Mouse (Mus musculus) kidney, postnatal 0 days (tissue): ENCODE measurements around the gene Fam192a. TPM values are rescaled to one million over a fixed set of nuclear protein-coding genes. Genes with fewer than 3 reads are reported as not detected.

Experiments used
- ATAC-seq: fragments of 200-750 bp; cut with Nextera tagmentation; replicated peaks from 2 replicates; pipeline ENCODE4 v1.8.0; 2017; ENCODE audit warnings: low read depth, moderate number of reproducible peaks, moderate TSS enrichment, moderate library complexity; ENCODE audit not compliant: low FRiP score
- DNase-seq: peaks from one replicate; pipeline ENCODE4 v3.0.0-alpha.2; 2016; ENCODE audit warnings: low spot score
- H3K27ac ChIP-seq: fragments of 300-500 bp; sonication (generic); 2 replicates; pipeline ENCODE4 v1.5.1; 2014; ENCODE audit warnings: mild to moderate bottlenecking
- H3K27me3 ChIP-seq: fragments of 300-500 bp; sonication (generic); 2 replicates; pipeline ENCODE4 v1.6.1; 2014; ENCODE audit warnings: low read length, mixed read lengths; ENCODE audit not compliant: insufficient read depth
- H3K36me3 ChIP-seq: fragments of 300-500 bp; sonication (generic); 2 replicates; pipeline ENCODE4 v1.6.1; 2014; ENCODE audit warnings: low read length, mixed read lengths; ENCODE audit not compliant: insufficient read depth
- H3K4me1 ChIP-seq: fragments of 300-500 bp; sonication (generic); replicated peaks from 2 replicates; pipeline ENCODE4 v1.6.1; 2014; ENCODE audit warnings: antibody characterized with exemption, low read length, mixed read lengths; ENCODE audit not compliant: insufficient read depth
- H3K4me2 ChIP-seq: fragments of 300-500 bp; sonication (generic); 2 replicates; pipeline ENCODE4 v1.6.1; 2014; ENCODE audit warnings: mild to moderate bottlenecking, low read length, moderate library complexity, mixed read lengths
- H3K4me3 ChIP-seq: fragments of 300-500 bp; sonication (generic); replicated peaks from 2 replicates; pipeline ENCODE4 v1.5.1; 2014; ENCODE audit warnings: low read depth, low read length
- H3K9ac ChIP-seq: fragments of 300-500 bp; sonication (generic); 2 replicates; pipeline ENCODE4 v1.6.1; 2014; ENCODE audit warnings: low read depth, low read length
- H3K9me3 ChIP-seq: fragments of 300-500 bp; sonication (generic); replicated peaks from 2 replicates; pipeline ENCODE4 v1.6.1; 2016; ENCODE audit warnings: low read length, inconsistent platforms, mixed read lengths
- CTCF ChIP-seq: IDR thresholded peaks from 2 replicates; pipeline ENCODE4 v1.5.1; 2016; ENCODE audit warnings: antibody characterized with exemption, low read depth, mild to moderate bottlenecking, moderate library complexity
- WGBS: fragments of 180-500 bp; shearing (Covaris S2); extraction: QIAGEN DNeasy Blood & Tissue Kit; methylation state at CpG from one replicate; pipeline ENCODE4 v1.1.7; 2014; 5-methylcytosine and 5-hydroxymethylcytosine counted together
- polyA plus RNA-seq: library from polyadenylated mRNA; unstranded; fragments of >200 nt; fragmentation: Nextera tagmentation; extraction: Ambion mirVana; gene quantifications from 2 replicates; pipeline ENCODE4 v1.2.1, GENCODE M21; 2015

The Fam192a gene
- polyA plus RNA-seq, 1 experiment from 2014 or later = 64.1 TPM

DNA sequence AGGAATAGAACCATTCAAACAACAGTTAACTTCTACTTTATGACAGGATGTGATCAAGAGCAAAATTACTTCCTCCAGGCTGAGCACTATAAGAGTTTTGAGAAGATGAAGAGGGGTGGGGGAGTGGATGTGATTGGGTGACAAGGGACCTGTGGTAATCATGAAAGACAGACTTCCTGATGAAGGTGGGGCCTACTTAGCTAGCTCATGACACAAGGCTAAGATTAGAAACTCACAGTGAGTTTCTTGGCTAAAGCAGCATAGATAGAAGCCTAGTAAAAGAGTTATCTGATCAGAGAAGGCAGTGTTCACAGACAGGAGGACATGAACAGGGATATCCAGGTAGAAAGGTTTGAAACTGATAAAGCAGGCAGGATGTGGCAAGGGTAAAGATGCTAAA is 32.4 kb upstream of the Fam192a start:
- H3K4me3 ChIP-seq = no peak overlapping the region
- no peaks in the 10 kb centered on the region for H3K27me3 ChIP-seq
- H3K27ac ChIP-seq = no peak overlapping the region
- ATAC-seq (no peak), DNase-seq (no peak)
- TF ChIP-seq CTCF = no peak
- no peaks in the 10 kb centered on the region for H3K9me3 ChIP-seq
- peaks cover 44% of the 10 kb centered on the region for H3K36me3 ChIP-seq
- H3K4me1 ChIP-seq = no peaks in the 10 kb centered on the region
- no peak overlapping the region for H3K9ac ChIP-seq
- H3K4me2 ChIP-seq = no peak overlapping the region

DNA sequence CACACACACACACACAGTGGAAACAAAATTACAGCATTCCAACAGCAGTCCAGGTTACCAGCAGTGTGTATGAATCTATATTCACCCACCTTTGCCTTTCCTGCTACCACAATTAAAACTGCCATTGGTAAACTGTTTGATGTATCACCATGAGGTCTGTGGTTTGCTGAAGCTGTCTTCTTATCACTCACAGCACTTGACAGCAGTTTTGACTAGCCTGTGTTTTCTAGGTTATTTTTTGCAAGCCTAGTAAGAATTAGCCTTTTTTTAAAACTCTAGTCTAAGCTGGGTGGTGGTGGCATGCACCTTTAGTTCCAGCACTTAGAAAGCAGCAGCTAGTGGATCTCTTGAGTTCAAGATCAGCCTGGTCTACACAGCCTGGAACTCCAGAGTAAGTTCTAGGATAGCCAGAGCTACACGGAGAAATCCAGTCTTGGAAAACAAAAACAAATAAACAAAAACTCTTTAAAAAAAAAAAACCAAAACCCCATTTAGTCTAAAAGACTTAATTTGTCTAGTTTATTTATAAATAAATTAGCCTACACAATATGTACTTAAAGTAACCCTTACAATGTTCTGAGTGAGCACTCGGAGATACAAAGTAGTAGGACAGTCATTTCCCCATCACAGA is 31.9 kb upstream of the Fam192a start:
- Histone ChIP-seq H3K4me2 (no peak overlapping the region), H3K4me3 (no peak overlapping the region), H3K9ac (no peak overlapping the region), H3K27me3 (no peaks in the 10 kb centered on the region), H3K4me1 (no peaks in the 10 kb centered on the region), H3K9me3 (no peaks in the 10 kb centered on the region), H3K27ac (no peak overlapping the region), H3K36me3 (peaks cover 43% of the 10 kb centered on the region)
- 80% methylated on average over 2 of the region's 2 CpGs for WGBS
- no peak for TF ChIP-seq CTCF
- ATAC-seq = no peak
- DNase-seq = no peak

DNA sequence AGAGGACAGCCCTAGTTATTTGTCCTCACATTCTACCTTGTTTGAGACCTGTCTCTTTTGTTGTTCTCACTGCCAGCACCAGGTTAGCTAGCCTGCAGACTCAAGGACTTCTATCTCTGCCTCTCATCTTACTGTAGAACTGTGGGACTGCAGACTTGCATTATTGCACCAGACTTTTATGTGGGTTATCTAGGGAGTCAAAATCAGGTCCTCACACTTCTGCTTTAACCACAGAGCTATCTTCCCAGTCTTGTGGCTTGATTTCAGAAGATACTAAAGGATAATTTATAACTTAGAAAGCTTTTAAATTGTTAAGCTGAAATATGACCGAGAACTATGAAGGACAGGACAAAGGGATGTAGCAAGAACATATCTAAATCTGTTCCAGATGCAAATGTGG is 23.1 kb upstream of the Fam192a start:
- no peaks in the 10 kb centered on the region for H3K9me3 ChIP-seq
- no peak for TF ChIP-seq CTCF
- H3K9ac ChIP-seq = no peak overlapping the region
- no peak for DNase-seq
- WGBS = 86% methylated on average over 1 of the region's 1 CpGs
- H3K4me2 ChIP-seq = no peak overlapping the region
- no peaks in the 10 kb centered on the region for H3K27me3 ChIP-seq
- ATAC-seq = no peak
- no peak overlapping the region for H3K27ac ChIP-seq
- H3K4me1 ChIP-seq = no peaks in the 10 kb centered on the region
- no peak overlapping the region for H3K4me3 ChIP-seq
- peaks cover 6% of the 10 kb centered on the region; the same call in 1 of the 2 replicates for H3K36me3 ChIP-seq

DNA sequence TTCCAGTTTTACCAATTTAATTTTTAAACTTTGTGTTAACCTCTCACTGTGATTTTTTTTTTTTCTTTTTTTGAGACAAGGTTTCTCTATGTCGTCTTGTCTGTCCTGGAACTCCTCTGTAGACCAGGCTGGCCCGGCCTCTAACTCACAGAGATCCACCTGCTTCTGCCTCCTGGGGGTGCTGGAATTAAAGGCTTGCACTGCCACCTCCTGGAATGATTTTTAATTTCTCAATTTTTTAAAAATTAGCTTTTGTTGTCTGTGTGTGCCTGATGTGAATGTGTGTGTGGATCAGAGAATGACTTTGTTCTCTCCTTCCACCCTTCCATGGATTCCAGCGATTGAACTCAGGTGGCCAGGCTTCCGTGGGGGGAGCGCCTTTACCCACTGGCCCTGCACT is 5.3 kb upstream of the Fam192a start:
- Histone ChIP-seq H3K27me3 (no peaks in the 10 kb centered on the region), H3K9me3 (no peaks in the 10 kb centered on the region), H3K4me3 (no peak overlapping the region), H3K4me2 (no peak overlapping the region), H3K36me3 (no peaks in the 10 kb centered on the region), H3K9ac (no peak overlapping the region), H3K4me1 (no peaks in the 10 kb centered on the region), H3K27ac (no peak overlapping the region)
- 96% methylated on average over 5 of the region's 5 CpGs for WGBS
- 0 out of 2 replicates have a peak, but pooled peaks have one; percentile 19 for TF ChIP-seq CTCF
- no peak for DNase-seq
- no peak for ATAC-seq

DNA sequence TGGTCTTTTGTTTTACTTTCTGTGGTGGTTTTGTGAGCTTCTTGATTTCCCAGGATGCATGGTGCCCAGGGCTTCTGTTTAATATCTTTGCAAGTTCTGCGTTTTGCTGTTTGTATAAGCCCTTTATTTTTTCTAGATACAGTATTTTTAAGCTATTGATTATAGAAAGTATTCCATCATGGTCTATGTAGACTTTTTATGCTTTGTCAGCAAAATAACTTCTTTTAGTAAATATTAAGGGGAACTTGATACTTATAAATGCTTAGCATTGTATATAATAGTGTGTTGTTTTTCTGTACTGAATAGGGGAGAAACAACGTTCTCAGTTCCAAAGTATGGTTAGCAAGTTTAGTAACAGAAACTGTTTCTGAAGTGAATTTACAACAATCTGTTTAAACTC is 2.2 kb upstream of the Fam192a start:
- H3K4me3 ChIP-seq = no peak overlapping the region
- no peak for DNase-seq
- TF ChIP-seq CTCF = no peak
- no peaks in the 10 kb centered on the region for H3K27me3 ChIP-seq
- H3K4me2 ChIP-seq = no peak overlapping the region
- WGBS = 82% methylated on average over 2 of the region's 2 CpGs
- H3K27ac ChIP-seq = no peak overlapping the region
- H3K9ac ChIP-seq = no peak overlapping the region
- no peak for ATAC-seq
- H3K36me3 ChIP-seq = no peaks in the 10 kb centered on the region
- no peaks in the 10 kb centered on the region for H3K9me3 ChIP-seq
- H3K4me1 ChIP-seq = peaks cover 8% of the 10 kb centered on the region

DNA sequence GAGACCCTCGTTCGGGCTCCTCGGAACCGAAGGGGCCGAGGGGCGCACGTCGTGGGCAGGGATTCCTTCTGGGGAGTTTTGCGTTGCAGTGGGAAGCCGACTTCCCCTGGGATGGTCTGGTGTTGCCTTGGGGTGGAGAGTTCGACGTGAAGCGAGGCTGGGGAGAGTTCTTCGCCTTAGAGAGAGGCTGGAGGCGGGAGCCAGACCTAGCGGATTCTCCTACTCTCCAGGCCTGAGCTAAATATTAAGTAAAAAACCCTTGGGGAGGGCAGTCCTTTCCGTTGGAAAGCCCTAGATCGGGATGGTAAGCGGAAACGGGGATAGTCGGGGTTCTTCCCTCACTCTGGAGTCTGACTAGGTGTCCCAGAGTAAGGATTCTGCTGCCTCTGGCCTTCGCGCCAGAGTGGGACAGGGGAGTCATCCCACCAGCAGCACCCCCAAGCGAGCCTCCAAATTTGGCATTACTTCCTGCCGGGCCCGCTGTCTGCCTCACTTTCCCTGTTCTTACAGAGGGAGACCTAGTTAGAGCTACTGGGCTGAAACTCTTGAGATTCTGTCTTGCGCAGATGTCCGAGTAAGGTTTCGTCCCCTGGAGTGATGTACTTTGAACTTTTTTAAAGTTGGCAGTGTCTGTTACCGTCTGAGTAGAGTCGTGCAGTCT is 804 bp upstream of the Fam192a start:
- WGBS = under 1% methylated on average over 31 of the region's 31 CpGs
- peak overlapping the region; percentile 91 for H3K27ac ChIP-seq
- H3K9ac ChIP-seq = peak overlapping the region; percentile 94
- H3K4me3 ChIP-seq = peak overlapping the region; percentile 92
- TF ChIP-seq CTCF = no peak
- peak; percentile 44 for DNase-seq
- no peaks in the 10 kb centered on the region for H3K9me3 ChIP-seq
- no peaks in the 10 kb centered on the region for H3K36me3 ChIP-seq
- no peak for ATAC-seq
- H3K4me2 ChIP-seq = peak overlapping the region; percentile 81
- peaks cover 8% of the 10 kb centered on the region for H3K4me1 ChIP-seq
- no peaks in the 10 kb centered on the region for H3K27me3 ChIP-seq
